Mouse (Mus musculus) thymus, adult 18-20 months (tissue): ENCODE data around the gene Zfp672.
"Not testable (repeated sequence)": the region's sequence is repeated elsewhere in the genome, so short reads cannot be mapped to it uniquely, and the experiment has no call there.

Experiments used
- DNase-seq, 2 experiments: peaks; one replicate each; pipeline ENCODE4 v3.0.0; 2022; ENCODE audit warnings: mixed read lengths in 2 of 2

The Zfp672 gene

DNA sequence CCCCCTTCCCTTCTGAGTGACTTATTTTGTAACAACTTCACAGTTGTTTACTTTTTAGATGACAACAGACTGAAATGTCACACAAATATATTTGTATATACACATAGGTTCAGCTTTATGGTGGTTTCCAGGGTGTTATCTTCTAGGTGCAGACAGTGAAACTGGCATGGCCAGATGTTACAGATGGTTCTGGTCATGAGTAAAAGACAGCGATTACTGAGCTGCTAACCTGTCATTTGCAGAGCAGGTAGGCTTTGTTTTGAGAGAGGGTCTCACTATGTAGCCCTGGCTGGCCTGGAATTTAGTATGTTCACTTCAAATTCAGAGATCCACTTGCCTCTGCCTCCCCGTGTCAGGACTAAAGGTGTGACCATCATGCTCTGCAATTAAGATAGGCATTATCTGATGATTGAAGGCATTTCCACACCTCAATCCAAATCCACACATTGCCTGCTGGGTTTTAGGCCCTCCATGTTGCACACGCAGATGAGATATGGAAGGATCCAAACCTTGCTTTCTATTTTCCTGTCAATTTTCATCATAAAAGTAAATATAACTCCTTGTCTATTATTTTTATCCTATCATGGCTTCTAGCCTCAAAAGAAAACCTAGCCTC lies 5.4 kb downstream of the Zfp672 start:
- no peak for DNase-seq

DNA sequence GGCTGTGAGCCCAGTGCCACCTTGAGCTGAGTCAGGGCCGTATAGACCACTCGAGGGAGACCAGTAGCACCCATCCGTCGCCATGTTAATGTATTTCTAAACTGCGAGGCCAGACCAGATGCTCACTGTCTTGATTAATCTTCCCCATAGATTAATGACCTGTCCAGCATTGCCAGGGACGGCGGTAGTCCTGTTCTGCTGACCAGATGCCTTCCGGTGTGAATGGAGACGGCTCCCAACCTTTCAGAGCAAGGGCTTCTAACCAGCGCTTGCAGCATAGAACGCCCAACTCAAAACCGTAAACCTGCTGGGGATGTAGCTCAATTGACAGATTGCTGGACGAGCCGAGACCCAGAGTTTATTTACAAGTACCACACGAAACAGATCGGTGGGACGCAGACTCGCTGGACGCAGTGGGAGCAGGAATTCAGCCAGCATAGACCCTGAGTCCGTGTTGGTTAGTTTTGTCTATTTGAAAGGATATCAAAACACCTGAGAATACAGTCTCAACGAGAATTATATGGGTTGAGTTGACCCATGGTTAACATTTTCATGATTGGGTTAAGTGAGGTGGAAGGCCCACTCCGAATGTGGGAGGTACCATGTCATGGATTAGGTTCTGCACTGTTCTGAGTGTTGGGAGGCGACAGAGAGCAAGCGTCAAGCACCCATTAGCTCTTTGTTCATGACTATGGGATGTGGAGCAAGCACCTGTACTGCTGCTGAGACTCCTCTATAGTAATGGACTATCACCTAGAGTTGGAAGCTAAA lies 6.4 kb downstream of the Zfp672 start:
- DNase-seq = no peak

DNA sequence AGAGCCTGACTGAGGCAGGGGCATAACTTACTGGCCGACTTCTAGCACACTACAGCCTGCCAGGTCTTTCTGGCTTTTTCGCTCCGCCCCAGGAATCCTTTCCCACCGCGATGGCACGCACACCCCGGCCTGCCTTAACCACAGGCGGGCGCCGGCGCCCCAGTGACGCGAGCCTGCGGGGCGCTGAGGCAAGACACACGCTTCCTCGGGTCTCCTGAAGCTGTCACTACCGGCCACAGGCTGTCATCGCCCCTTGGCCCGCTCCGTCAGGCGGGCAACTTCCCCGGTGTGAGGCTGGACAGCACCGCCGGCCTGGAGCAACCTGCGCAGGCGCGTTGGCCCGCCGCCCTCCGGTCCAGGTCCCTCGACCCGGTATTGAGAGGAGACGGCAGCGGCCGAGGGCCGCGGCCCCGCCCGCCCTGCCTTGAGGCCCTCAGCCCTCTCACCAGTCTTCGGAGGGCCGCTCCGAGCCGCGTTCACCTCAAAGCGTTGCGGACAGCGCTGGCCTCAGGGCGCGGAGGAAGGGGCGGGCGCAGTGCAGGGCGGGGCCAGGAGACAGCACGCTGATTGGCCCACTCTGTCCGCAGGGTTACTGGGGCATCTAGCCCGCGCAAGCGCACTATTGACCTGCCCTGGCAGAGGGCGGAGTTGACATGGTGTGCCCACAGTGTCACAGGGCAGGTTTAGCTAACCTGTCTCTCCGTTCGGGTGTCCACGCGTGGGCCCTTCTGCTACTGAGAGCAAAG lies 7.1 kb downstream of the Zfp672 start:
- DNase-seq = peak; percentile 96

DNA sequence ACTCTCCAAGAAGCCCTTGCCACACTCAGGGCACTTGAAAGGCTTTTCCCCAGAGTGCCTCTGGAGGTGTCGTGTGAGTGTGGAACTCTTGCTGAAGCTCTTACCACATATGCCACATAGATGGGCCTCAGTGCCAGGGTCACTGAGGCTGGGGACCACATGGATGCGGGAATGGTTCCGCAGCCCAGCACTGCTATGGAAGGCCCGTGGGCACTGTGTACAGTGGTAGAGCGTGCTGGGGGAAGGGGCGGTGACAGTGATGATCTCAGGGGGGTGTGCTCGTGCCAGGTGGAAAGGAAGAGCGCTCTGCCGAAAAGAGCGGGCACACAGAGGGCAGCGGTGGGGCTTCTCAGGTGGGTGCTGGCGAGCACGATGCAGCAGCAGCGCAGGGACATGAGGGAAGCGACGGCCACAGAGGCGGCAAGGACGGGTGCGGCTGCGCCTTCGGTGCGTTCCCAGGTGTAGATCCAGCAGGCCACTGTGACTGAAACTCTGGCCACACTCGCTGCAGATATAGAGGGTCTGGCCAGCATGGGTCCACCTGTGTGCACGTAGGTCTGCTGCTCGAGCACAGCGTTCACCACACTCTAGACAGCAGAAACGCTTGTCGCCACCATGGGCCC lies 13.3 kb downstream of the Zfp672 start:
- DNase-seq = no peak

DNA sequence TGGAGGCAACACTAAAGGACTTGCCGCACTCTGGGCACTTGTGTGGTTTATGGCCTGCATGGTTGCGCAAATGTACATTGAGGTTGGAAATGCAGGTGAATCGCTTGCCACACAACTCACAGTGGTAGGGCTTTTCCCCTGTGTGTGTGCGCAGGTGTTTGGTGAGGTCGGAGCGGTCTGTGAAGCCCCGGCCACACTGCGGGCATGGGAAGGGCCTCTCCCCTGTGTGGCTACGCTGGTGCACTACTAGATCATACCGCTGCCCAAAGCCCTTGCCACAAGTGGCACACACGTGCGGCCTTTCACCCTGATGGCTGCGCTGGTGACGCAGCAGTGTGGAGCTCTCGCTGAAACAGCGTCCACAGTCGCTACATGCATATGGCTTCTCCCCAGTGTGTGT lies 13.8 kb downstream of the Zfp672 start:
- DNase-seq = no peak

DNA sequence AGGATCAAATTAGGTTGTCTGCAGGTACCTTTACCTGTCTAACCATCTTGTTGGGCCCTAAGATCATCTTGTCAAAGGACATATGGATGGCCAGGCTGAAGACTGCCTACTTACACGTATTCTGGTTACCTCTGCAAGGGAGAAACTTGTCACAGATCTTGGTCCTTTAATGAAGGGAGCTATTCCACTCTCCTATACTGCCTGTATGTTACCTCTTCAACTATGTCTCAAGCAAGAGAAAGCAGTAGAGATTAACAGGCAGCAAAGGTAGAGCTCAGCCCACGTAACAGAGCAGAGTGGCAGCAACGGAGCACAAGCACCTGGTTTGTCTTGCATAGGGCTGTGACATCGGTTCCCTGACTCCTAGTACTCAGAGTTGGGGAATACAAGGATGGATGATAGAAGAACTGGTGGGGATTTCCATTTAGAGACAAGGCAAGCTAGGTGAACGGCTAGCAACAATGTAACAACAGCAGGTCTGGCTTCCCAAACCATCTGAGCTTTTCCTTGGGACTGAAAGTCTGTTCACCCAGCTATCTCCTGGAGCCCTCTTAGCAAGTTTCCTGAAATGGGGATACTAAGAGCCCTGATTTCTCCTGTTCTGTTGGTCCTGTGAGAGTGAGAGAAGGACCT lies 14.5 kb downstream of the Zfp672 start:
- DNase-seq = no peak

DNA sequence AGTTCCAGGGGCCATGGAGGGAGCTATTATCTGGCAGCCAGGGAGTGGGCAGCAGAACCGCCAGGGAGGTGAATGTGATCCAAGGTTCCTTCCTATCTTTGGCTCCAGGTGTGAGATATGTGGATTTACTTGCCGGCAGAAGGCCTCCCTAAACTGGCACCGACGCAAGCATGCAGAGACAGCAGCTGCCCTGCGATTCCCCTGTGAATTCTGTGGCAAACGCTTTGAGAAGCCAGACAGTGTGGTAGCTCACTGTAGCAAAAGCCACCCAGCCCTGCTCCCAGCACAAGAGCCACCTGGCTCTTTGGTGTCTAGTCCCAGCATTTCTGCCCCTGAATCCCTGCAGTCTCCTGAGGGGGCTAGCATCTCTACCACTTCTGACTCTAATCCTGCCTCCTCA lies 16.1 kb downstream of the Zfp672 start:
- no peak for DNase-seq

DNA sequence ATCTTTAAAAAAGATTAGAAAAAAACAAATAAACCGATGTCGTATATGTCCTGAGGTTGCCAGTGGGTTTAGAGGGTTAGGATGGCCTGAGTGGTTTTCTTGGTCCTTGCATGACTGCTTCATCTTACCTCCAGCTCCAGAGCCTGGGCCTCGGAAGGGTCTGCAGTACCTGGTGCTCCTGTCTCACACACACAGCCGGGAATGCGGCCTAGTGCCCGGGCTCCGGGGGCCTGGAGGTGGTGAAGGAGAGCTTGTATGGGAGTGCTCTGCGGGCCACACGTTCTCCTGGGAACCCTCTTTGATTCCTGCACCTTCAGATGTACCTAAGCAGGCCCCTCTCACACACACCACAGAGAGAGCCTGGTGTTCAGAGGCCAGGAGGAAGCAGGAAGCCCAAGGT lies 21.5 kb downstream of the Zfp672 start:
- DNase-seq = no peak

DNA sequence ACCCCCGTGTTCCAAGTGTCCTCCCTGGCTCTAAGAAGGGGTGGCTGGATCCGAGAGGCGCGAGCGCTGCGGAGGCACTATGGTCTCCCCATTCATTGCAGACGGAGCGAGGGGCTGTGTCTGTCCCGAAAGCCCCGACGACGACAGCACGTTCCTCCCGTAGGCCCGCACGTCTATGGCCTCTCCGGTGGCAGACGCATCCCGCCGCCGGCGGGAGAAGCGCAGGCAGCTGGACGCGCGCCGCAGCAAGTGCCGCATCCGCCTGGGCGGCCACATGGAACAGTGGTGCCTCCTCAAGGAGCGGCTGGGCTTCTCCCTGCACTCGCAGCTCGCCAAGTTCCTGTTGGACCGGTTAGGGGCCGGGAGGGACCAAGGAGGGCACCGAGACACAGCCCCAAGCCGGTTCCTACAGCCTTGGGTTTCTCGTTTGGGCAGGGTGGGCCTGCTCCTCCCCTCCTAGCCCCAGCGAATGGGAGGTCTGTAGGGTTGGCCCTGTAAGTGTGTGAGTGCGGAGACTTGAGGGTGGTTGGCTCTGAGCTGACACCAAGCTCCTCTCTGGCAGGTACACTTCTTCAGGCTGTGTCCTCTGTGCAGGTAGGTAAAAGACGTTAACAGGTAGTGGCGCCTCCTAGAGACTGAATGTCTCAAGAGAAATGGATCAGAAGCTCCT lies 22.6 kb downstream of the Zfp672 start:
- DNase-seq = peak; percentile 43 to 63

DNA sequence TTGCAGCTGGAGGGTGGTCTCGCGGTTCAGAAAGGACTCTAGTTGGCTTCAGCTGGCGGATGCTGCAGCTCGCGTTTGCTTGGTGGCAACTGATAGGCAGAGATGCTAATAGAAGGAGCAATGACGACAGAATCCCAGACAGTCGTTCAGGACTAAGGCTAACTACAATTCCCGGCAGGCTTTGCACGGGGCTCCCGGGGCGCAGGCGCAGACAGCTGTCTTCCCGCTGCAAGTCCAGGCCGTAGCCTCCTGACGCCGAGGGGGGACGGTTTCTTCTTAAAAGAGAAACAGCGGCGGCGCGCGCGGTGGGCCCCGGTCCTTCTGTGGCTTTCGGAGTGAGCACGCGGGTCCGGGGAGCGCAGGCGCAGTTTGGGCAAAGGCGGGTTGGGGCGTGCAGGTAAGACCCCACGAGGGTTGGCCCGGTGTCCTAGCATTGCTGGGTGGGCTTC lies 23.3 kb downstream of the Zfp672 start, which contains the start of gene Zfp692:
TSS of gene Zfp692 (plus strand) at position 210 of the 449 bp plus-strand sequence.
- DNase-seq = peak; percentile 91

DNA sequence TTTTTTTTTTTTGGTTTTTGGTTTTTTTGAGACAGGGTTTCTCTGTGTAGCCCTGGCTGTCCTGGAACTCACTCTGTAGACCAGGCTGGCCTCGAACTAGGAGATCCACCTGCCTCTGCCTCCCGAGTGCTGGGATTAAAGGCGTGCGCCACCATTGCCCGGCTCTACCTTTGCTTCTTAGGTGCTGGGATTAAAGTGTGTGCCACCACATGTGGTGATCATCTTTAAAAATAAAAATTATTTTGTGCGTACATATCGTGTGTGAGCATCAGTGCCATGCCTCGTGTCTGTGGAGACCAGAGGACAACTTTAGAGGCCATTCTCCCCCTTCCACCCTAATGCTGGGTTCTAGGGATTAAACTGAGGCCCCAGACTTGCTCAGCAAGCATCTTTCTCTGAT lies 24.8 kb downstream of the Zfp672 start:
- DNase-seq = not testable (repeated sequence)

DNA sequence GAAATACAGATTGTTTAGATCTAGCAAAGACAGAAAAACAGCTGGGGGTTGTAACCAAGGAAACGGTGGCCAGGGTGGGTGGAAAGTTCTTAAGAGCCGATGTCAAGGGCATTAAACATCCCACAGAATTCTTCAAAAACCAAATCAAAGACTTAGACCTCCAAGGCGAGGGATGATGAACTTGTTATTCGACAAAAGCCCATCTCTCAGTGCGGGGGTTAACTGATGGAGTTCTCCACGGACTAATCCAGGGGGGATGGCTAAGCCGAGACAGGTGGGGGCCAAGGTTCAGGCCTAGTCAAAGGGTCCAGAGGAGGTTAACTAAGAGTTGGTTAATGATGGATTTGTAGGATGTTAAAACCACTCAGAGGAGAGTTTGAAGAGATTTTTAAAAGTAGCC lies 26.5 kb downstream of the Zfp672 start:
- DNase-seq = no peak

DNA sequence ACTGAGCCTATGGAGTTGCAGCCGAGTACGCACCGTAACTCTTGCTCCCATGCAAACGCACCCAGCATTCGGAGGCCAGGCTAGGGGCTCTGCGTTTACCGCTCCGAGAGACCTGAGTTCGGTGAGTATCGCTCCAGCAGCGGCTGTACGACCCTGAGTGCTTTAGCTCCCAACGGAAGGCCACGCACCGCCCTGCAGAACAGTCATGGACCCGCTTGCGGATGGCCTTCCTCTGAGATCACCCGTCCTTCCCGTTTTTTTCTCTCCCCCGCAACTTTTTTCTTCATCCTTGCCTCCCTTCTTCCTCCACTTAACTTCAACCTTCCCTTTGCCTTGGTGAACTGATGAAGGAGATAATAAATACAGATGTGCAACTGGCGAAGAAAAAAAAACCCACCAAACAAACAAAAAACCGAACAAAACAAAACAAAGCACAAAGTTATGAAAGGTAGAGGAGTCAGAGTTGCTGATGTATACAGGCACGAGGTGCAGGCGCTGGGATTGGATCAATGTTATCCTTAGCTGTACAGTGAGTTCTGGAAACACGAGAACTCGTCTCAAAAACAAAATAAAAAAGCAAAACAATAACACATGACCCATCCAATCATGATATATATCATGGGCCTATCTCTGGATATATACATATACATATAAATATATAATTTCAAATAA lies 27.2 kb downstream of the Zfp672 start:
- no peak for DNase-seq

DNA sequence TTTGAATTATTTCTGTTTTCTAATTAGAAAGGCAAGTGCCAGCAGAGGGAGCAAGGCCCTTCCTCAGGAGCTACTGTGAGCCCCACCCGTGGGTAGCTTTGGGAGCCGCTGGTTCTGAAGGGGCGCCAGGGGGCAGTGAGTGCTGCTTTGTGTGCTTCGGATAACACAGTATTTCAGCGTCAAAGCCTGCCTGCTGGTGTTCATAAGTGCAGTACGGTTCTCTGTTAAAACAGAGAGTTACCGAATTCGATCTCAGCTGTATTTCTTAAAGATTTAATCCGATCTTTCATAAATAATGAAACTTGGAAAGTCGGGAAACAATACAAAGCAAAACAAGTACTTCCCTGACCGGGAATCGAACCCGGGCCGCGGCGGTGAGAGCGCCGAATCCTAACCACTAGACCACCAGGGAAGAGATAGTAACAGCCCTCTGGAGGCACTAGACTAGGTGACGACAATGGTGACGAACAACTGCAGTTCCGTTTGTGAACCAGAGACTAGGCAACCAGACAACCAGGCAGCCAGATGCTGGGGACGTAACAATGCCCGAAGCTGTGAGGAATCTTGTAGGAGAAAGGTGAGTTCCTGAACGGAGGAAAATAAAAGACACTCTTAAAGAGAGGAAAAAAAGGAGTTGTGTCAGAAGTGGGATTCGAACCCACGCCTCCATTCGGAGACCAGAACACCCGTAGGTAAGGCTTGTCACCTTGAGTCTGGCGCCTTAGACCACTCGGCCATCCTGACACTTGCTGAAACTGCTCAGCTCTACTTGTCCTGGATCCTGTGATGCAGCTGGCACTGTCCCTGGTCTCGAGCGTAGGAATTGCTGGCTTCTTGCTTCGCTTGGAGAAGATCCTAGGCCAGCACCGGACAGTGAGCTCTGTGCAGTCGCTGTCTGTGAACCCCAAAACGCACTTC lies 28.0 kb downstream of the Zfp672 start:
- DNase-seq = peak; percentile 86 to 94

DNA sequence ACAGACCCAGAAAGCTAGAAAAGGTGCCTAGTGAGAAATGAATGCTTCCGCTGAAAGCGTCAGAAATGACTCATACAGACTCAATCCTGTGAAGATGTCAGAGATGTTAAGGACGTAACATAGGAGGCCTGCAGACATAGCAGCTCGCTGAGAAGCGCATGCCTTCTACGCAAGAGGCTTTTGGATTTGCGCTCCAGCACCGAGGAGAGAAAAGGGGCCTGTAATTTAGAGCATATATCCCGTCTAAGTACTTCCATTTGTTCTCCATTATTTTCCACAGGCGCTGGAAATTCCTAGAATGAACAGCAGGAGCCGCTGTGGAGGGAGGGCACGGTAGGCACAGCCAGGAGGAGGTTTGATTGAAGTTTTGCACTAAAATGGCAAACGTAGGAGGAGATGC lies 29.1 kb downstream of the Zfp672 start:
- peak in 1 of 2 experiments; percentile 49 for DNase-seq

DNA sequence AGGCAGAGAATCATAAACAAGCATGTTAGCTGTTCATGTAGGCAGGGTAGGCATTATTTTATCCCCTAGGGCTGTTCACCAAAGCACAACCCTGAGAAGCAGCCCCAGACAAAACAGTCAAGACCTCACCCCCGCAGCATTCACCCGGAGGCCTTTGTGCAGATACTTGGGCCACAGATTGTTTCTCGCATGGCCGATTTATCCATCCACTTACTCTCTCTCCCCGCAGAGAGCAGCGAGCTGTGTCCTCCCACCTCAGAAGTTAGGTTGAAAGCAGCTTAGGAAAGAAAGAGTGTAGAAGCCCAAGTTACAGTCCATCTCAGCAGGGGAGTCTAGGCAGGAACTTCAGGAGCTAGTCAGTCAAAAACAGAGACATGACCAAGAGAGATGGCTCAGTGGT lies 32.7 kb downstream of the Zfp672 start:
- no peak for DNase-seq

DNA sequence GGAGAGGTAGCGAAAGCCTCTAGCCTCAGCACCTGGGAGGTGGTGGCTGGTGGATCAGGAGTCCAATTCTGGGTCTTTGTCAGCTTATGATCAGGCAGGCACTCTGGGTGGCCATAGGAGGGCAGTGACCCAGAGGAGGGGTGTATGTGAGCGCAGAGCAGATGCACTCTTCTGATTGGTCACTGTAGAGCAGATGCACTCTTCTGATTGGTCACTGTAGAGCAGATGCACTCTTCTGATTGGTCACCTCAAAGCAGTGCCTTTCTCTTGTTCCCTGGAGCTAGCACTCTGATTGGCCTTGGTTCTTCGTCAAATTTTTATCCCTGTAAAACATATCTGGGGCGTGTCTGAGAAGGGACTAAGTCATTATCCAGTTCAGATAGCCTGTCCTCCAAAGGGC lies 37.3 kb downstream of the Zfp672 start:
- no peak for DNase-seq

DNA sequence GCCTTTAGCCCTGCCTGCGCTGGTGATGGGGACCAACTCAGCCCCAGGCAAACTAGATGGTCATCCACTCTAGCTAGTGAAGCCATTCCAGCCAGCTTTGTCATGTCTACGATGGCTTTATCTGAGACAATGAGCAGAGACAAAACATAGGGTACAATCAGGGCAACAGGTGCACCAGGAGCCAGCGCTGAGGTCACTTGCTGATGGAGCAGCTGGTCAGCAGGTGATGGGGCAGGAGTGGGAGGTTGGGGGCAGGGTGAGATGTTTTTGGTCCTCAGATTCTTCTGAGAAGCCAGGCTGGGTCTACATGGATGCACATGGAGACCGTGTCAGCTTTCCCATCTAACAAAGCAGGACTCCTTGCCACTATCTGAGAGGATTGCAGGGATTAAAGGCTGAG lies 39.3 kb downstream of the Zfp672 start:
- no peak for DNase-seq

DNA sequence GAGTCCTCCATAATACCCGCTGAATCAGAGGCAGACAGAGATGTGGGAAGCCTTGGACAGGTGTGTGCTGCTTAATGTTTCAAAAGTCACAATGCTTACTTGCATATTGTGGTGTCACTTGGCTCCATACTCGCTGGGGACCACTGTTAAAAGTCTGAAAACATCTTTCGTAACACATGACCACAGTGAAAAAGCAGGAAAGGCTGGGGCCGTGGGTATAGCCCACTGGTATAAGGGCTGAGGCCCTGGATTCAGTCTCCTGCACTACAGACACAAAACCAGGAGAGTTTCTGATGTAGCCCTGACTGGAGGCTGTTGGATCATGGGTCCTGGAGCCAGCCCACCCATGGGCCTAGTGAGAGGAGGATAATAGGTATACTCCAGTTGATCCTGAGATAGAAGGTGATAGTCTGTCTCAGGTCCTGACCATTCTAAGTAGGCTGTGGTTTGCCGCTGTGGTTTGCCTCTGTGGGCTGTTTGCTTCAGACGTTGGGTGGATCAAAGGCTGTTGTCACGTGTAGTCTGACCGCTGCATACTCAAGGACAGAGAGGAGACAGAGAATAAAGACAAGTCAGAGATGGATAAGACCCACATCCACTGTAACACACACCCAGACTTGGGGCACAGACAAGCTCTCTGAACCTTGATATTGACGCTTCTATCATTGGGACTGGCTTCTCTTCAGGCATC lies 40.0 kb downstream of the Zfp672 start:
- DNase-seq = no peak

DNA sequence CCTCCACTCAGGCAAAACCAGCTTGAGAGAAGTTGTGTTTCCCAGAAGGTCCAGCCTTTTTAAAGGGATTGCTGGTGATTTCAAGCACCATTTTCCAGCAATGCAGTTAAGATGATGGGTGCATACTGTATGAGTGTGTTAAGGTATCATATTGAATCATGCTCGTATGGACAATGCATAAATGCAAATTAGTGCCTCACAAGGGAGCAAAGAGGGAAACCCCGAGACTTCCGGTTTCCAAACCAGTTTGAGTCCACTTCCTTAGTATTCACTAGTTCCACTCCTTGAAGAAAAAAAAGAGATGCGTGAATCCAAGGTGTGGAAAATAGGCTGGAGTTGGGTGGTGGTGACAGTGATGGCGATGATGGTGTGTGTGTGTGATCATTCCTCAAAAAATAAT lies 47.6 kb downstream of the Zfp672 start:
- no peak for DNase-seq
